Mouse (Mus musculus) gastrocnemius, postnatal 4 days (tissue): ENCODE results near the gene Slc35d2. TPM values are rescaled to one million over a fixed set of nuclear protein-coding genes. Genes with fewer than 3 reads are reported as not detected.

Experiments
- DNase-seq, 2 experiments: peaks; one replicate each; pipeline ENCODE4 v3.0.0; 2021 to 2022; ENCODE audit warnings: low spot score in 2 of 2, mixed read lengths in 2 of 2
- long read RNA-seq, 2 experiments: library from polyadenylated mRNA; stranded (forward); transcript quantifications; one replicate each; pipeline ENCODE4 v2.0.0; 2021
- total RNA-seq, 2 experiments: library from RNA; stranded (reverse); gene quantifications; 2 replicates each; pipeline ENCODE4 v1.2.3; 2021

Gene Slc35d2
- total RNA-seq = 1 to 10 TPM; 3.1 to 3.3 TPM
- long read RNA-seq, experiment 1, partial matches to known transcripts = 1 of 4 reads
- long read RNA-seq, experiment 1, other reads (novel, unspliced or antisense) = 1 of 4 reads
- long read RNA-seq, experiment 2, transcript Slc35d2-201 (12 exons, 2,303 nt) = major isoform, 5 of 11 reads
- long read RNA-seq, experiment 2, partial matches to known transcripts = 0 of 11 reads
- long read RNA-seq, experiment 2, other reads (novel, unspliced or antisense) = 5 of 11 reads

DNA sequence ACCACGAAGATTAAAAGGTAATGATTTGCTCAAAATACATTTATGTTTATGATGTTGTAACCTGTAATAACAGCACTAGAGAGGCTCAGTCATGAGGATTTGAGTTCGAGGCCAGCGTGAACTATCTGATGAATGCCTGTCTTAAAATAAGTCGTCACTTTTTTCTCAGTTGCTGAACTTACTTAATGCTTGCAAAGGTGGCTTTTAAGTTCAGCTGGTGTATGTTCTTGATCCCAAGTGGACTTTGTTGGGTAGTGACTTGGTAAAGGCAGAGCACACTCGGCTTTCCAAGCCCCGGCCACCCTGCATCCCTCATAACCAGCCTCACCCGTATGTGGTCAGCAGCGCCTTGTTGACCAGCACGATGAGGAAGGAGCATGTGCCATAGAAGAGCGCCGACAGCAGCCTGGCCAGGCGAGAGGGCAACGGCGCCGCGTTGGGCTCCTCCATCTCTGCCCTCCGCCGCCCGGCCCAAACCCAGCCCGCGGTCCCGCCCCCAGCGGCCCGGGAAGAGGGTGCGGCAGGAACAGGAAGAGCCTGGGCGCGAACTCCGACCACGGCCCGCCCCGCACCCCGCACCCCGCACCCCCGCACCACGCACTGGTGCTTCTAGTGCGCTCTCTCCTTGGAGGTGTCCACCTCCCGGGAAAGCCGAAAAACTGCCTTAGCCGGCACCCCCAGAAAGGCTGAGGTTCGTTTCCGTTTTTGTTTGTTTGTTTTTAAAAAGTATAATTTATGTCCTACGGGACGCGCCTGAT, at the start of gene Slc35d2:
Slc35d2 (minus strand) TSS at position 511 of the 758 bp plus-strand sequence.
- DNase-seq = peak; percentile 50 to 67

DNA sequence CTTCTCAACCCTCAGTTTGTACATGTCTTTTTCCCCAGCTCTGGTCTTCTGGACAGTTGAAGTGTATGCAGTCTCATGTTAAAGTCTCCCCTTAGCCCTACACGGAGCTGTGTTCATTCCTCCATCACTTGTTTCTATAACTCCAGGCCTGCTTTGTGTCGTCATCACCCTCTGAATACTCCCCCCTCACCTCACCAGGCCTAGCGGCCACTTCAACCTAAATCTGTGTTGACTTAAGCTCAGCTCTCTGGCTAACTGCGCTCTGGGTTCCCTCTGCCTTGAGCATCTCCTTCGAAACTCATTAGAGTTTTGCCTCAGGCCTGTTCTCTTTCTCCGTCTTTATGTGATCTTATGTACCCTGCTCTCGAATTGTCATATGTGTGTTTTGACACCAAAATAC, 48.8 kb upstream of the Slc35d2 start:
- DNase-seq = no peak

DNA sequence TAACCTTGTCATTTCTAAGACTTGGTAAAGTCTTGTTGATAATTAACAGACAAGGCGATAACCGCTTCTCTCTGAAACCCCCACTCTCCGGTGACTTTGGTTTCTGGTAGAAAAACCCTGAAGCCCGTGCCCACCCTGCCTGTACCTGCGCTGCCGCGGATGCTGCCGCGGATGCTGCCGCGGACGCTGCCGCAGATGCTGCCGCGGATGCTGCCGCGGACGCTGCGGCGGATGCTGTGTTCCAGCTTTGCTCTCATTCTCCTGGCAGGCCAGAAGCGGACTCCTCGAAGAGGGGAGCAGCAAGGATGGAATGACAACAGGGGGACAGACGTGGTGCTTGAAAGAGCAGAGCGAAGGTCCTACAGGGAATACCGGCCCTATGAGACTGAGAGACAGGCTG, 40.6 kb upstream of the Slc35d2 start:
- DNase-seq = no peak

DNA sequence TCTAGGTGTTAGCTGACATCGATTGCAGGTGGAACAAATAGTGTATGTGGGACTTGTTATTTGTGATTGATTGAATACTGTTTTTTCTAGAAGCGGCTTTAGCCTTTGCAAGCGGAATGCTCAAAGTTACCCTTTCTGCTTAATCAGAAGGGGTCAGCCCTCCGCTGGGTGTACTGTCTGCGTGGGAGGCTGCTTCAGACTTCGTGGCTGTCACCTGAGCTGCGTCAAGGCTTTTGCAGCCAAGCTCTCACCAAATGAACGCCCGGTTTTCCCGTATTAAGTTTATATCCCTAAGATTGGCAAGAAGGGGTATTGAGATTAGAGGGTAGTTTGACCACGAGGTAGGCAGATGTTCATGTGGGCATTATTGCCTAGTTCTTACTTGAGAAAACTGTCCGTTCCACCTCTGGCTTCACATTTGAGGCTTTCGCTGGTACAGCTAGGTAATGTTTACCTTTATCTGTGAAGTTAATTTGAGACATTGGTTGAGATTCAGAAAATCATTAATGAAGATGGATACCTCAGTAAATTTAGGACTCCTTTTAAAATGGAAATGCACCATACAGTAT, 34.1 kb upstream of the Slc35d2 start:
- no peak for DNase-seq

DNA sequence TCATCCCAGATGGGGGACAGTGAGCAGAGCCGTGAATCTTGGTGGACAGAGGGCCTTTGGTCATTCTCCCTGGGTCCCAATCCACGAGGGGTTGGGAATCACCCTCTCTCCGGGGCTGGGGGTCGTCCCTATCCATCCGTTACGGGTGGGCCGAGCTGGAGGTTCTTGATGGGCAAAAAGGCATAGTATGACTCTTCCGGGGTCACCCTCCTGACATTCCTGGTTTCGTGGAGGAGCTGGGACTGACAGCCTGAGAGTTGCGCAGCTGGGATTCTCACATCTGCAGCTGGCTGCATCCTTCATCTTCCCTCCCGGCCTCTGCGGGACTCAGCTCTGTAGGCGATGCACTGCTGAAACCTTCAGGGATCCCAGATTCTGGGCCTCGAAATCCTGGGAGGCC, 33.5 kb upstream of the Slc35d2 start:
- DNase-seq = peak in 1 of 2 experiments; percentile 19

DNA sequence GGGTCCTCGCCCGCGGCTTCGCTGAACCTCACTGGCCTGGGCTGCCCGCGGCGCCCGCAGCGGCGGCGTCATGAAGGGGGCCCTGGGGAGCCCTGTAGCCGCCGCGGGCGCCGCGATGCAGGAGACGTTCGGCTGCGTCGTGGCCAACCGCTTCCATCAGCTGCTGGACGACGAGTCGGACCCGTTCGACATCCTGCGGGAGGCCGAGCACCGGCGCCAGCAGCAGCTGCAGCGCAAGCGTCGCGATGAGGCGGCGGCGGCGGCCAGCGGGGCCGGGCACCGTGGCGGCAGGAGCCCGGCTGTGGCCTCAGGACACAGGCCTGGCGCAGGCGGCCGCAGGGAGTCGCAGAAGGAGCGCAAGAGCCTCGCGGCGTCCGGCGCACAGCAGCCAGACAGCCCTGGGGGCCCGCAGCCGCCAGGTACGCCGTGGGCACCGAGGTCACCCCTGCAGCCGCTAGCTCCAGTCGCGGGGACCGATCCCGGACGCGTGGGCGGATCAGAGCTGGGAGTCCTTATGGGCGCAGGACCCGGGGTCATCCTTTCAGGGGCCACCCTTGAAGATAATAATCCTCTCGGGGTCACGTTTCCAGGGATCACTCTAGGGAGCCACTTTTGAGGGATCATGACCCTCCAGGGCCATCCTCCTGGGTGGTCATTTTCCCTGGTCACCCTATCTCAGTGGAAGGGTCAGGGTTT, 32.9 kb upstream of the Slc35d2 start:
- no peak for DNase-seq

DNA sequence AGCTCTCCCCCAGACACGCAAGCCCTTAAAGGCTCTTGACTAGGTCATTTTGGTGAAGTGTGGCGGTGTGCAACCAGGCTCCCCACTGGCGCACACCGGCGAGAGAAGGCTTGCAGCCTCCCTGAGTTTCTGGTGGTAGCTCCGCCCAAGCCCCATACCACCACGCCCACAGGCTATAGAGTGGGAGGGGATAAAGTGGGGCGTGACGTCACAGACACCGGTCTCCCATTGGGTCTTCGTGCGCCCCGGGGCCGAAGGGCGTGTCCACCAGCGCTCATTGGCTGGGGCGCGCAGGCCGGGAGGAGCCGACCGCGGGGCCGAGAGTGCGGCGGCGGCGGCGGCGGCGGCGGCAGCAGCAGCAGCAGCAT, 32.4 kb upstream of the Slc35d2 start, which contains the start of gene Habp4:
Habp4 (plus strand) TSS at position 277 of the 368 bp plus-strand sequence.
- DNase-seq = peak; percentile 95 to 98

DNA sequence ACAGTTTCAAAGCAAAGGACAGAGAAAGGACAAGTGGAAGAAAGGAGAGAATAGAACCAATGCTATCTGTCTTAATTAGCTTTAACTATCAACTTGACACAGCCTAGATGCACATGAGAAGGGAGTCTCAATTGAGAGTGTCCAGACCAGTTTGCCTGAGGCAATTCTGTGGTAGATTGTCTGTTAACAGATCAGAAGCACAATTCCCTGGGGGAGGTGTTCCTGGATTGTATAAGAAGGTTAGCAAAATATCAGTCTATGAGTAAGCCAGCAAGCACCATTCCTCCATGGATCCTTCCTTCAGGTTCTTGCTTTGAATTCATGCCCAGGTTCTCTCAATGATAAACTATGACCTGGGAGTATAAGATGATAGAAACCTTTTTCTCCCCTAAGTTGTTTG, 27.8 kb upstream of the Slc35d2 start:
- DNase-seq = no peak

DNA sequence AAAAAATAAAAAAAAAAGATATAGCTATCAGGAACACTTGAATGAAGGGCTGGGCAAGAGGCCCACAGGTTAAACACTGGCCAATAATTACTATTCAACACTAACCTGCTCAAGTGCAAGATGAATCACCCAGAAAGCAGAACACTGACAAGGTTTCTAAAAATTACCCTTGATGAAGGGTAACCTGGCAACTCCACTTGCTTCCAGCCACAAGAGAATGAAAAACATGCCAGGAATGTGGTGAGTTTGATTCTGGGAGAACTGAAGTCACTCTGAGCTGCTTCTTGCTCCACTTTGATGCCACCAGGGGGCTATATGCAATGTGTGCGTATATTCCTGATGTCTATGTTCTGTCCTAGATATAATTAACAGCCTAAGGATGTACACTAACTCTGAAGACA, 26.0 kb upstream of the Slc35d2 start:
- no peak for DNase-seq

DNA sequence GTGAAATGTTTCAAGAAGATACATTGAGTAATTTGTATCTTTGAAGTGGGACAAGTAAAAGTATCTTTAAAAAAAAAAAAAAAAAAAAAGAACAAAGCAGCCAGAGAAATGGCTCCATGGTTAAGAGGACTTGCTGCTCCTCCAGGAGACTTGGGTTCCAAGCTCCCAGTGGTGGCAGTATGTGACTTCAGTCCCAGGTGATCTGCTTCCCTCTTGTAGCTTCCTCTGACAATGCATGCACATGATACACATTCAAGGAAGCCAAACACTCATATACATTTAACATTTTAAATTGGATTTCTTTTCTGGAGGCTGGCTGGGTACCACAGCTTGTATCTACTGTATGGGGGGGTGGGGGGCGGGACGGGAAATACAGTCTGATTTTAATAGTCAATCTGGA, 25.5 kb upstream of the Slc35d2 start:
- no peak for DNase-seq

DNA sequence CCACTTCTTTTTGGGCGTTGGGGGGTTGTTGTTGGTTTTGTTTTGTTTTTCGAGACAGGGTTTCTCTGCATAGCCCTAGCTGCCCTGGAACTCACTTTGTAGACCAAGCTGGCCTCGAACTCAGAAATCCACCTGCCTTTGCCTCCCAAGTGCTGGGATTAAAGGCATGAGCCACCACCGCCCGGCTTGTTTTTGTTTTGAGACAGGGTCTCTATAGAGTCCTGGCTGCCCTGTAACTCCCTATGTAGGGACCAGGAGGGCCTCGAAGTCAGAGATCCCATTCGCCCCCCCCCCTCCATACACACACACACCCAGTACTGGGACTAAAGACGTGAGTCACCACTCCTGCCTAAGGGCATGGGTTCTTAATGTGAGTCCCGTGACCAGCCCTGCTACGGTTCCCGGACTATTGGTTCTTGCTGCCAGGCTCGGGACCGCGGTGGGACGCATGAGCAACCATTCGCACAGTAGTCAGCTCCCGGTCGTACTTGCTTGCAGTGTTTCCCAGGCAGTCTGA, 24.6 kb upstream of the Slc35d2 start:
- DNase-seq = peak in 1 of 2 experiments; percentile 40

DNA sequence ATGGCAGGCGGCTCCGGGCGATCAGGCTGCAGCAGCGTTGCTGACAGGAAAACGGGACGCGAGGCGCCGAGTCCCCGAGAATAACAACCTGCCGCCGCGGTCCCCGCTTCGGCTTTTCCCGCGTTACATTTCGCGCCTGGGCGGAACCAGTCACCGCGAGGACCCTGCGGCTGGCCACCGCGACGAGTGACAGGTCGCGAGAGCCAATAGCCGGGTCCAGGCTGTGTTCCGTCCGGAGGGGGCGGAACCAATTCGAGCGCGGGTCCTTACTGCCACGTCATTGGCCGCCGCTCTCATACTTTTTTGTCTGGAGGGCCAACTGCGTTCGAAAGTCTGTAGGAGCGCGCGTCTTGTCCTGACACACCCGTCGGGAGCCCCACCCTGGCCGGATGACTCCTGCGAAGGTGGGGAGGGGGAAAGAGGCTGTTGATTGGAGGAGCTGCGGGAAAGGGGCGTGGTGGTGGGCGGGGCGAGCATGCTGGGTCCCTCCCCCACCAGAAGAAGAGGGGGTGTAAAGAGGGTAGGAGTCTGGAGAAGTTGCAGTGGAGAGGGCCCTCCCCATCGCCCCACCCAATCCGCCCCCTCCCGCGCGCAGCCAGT, 24.0 kb upstream of the Slc35d2 start, which contains the start of gene Zfp367:
Zfp367 (minus strand) TSS at position 120 of the 600 bp plus-strand sequence.
- peak; percentile 91 to 97 for DNase-seq

DNA sequence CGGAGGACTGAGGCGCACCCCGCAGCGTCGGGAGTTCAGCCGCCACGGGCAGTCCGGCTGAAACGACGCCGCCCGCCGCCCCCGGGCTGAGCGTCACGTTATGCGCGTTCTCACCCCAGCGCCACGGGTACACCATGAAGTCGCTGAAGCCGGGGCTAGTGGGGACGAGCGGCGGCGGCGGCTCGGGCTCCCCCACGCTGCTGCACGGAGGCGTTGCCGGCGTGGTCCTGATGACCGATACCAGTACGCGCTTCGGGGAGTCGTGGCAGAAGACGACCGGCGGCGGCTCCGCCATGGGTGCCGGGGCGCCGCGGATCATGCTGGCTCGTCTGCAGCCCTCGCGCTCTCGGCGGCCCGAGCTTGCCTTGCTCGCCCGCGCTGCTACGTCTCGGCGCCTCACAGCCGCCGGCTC, 23.5 kb upstream of the Slc35d2 start:
- peak; percentile 40 to 57 for DNase-seq

DNA sequence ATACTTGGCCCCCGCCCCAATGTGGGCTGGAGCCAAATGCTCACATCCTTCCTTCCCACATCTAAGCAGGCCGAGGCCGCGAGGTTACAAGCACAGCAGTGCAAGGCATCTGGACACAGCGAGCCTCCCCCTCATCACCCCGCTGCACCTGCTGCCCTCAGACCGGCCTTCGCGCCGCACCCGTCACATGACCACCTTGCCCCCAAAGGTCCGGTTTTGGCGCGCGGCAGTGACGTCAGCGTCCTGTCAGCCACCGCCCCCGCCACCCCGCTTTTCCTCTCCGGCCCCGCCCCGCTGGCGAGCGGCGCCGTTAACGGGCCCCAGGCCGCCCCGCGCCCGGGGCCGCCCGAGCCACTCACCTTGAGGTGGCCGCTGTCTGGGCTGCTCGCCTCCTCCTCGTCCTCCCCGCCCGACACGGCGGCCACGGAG, 23.1 kb upstream of the Slc35d2 start:
- peak; percentile 80 to 89 for DNase-seq

DNA sequence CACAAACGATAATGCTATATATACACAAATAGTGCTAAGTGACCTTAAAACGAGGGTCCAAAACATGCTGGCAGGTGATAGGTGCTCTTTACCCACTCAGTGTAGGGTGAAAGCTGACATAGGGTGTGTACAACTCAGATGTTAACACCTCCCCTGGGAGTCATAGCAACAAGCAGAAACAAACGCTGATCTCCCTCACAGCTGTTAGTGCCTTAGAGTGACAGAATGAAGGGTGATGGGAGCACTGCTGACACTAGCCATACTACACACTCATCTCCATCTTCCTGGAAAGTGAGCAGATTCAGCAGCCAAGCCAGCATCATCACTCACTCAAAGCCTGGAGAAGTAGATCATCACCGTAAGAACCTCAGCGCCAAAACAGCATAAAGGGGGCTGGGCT, 21.0 kb upstream of the Slc35d2 start:
- DNase-seq = no peak

DNA sequence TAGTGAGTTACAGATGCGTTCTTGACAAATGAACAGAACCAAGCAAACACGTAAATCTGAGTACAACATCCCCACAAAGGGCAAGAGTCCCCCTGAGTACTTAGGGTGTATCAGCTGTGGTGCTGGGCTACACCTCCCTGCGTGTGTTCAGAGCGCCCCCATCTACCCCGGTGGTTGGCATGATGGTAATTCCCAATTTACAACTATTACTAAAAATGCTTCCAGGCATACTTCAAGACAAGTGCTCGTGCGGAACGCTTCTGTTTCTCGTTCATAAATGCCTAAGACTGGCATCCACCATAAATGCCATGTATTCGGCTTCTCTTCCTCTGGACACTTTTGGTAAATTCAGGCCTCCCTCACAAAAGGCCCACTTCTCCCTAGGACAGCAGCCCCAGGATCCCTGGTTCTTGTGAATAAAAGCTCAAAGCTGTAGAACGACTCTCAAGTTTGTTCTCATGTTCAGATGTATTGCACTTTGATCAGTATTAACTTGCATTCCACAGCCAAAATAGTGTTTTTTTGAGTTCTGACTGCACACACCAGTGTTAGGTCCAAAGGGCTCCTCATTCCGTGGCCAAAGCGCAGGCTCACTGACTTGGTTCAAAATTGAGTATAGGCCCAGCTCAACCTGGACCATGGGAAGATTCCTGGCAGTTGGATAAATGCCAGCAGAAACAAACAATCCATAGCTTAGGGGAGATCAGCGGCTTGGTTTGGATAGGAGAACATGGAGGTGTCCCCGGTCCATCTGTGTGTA, 628 bp upstream of the Slc35d2 start:
- DNase-seq = peak in 1 of 2 experiments; percentile 31

DNA sequence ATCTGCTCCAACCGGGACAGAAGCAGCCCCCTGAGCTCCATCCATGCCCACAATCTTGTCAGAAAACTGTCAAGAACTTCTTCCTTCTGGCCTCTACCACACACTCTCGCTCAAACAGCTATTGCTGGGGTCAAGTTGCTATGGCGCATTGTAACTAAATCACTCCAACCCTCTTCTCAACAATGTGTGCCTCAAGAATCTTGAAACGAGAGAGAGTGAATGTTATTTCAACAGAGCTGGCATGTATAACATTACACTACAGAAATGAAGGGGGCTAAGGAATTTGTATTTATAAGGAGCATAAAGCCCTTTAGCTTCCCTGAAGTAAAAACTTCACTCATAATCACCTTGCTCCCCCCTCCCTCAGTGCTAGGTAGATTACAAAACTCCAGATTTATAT, 2.9 kb downstream of the Slc35d2 start:
- no peak for DNase-seq

DNA sequence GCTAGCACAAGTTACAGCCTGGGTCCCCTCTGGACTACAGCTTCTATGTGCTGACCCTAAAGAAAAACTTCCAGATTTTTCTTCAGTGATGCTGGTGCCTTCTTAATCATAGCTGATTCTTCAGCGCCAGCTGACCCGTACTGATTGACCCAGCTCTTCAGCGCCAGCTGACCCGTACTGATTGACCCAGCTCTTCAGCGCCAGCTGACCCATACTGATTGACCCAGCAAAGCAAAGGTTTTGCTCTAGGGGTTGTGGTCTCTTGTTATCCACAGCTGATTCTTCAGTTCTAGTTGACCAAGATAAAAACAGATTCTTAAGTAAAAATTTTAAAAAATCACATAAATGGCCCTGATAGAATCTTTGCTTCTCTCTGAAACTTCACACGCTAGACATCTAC, 4.3 kb downstream of the Slc35d2 start:
- no peak for DNase-seq

DNA sequence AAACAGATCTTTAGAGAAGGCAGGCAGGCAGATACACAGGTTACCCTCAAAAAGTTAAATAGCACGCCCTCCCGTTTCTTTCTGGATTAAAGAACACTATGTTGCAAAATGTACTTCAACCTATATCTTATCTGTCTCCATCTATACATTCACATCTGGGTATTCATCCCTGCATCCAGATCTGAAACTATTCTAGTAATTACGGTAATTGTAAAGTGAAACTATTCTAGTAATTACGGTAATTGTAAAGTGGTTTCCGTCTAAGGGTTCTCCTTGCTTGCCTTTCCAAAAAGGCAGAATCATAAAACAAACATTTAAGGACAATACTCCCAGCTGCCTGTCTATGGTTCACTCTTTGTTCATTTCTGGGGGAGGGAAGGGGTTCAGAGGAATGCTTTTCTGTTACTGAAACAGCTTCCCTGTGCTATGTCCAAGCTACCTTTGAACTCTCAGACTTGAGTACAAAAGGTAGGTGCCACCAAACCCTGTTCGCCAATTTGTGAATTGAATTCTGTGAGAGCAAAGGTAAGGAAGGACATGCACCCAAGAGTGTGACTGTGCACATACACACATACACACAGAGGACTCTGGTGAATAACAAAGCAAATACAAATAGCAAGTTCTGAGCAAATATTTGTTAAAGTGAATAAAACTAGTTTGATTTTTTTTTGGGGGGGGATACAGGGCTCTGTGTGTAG, 5.5 kb downstream of the Slc35d2 start:
- DNase-seq = no peak

DNA sequence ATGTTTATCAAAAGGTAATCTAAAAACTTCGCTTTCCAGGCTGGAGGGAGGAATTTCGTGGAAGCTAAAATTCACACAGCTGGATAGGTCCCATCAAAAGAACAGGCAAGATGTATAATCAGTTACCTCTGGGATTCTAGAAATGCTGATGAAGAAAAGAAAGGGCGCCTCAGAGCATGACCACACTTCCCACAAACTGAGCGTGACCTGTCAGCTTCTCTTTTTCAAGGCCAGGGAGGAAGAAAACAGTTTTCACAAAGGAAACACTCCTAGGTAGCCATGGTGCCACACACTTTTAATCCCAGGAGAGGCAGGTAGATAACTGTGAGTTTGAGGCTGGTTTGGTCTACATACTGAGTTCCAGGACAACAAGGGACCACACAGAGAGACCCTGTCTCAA, 8.4 kb downstream of the Slc35d2 start:
- DNase-seq = no peak
